Mouse (Mus musculus): ENCODE data around the gene Cacna2d3.

- TF ChIP-seq CTCF (conservative IDR thresholded peaks at IDR 0.05; ENCODE audit: low read length) = no peak
- no peak for TF ChIP-seq POU5F1 (IDR thresholded peaks at IDR 0.05; ENCODE audit: borderline replicate concordance, low read length)
These were observed 444.0 kb downstream of the Cacna2d3 start for GRCm38 (mm10) chr14:29277701-29278100.

Data from E14TG2a.4 (cell line).